Mouse (Mus musculus): ENCODE measurements at regions not wholly inside any gene's neighbourhood (a gene's known extent, or its start where the extent isn't known, plus 50 kb on each side); places are given as distances from the start of the nearest gene placed in this dataset.
A peak's percentile ranks its signal among the peaks of the same experiment; 100 is the strongest.
"Not testable (repeated sequence)": the region's sequence is repeated elsewhere in the genome, so short reads cannot be mapped to it uniquely, and the experiment has no call there.

GRCm38 (mm10) chr12:9655794-9656193, 85.9 kb downstream of the Osr1 start:
- DNase-seq (ENCODE audit: low spot score): no peak

GRCm38 (mm10) chr12:9656324-9656723, 86.4 kb downstream of the Osr1 start:
- DNase-seq (ENCODE audit: low spot score): no peak

GRCm38 (mm10) chr12:9657199-9657766, 87.4 kb downstream of the Osr1 start:
- DNase-seq (ENCODE audit: low spot score): no peak

- no peak for DNase-seq (ENCODE audit: low spot score)
Observed at GRCm38 (mm10) chr12:9657793-9658192, 87.9 kb downstream of the Osr1 start.

GRCm38 (mm10) chr12:9660299-9660698, 90.4 kb downstream of the Osr1 start:
- DNase-seq (ENCODE audit: low spot score): no peak

GRCm38 (mm10) chr12:9688776-9689175, 118.9 kb downstream of the Osr1 start:
- DNase-seq (ENCODE audit: low spot score): no peak

- DNase-seq (ENCODE audit: low spot score): peak; percentile 9
Observed at GRCm38 (mm10) chr12:9689541-9689940, 119.6 kb downstream of the Osr1 start.

GRCm38 (mm10) chr12:9732921-9733320, 163.0 kb downstream of the Osr1 start:
- DNase-seq (ENCODE audit: low spot score): peak; percentile 2

GRCm38 (mm10) chr12:9744709-9745395, 174.9 kb downstream of the Osr1 start:
- no peak for DNase-seq (ENCODE audit: low spot score)

GRCm38 (mm10) chr12:9751261-9752078, 181.6 kb downstream of the Osr1 start:
- no peak for DNase-seq (ENCODE audit: low spot score)

- DNase-seq (ENCODE audit: low spot score): no peak
Observed at GRCm38 (mm10) chr12:9752079-9752450, 182.1 kb downstream of the Osr1 start.

GRCm38 (mm10) chr12:9756411-9756810, 186.5 kb downstream of the Osr1 start:
- DNase-seq (ENCODE audit: low spot score): no peak

- DNase-seq (ENCODE audit: low spot score): no peak
Observed at GRCm38 (mm10) chr12:9760818-9761217, 190.9 kb downstream of the Osr1 start.

GRCm38 (mm10) chr12:9762291-9762811, 192.4 kb downstream of the Osr1 start:
- not testable (repeated sequence) for DNase-seq (ENCODE audit: low spot score)

- DNase-seq (ENCODE audit: low spot score): no peak
Observed at GRCm38 (mm10) chr12:9762842-9763241, 192.9 kb downstream of the Osr1 start.

- no peak for DNase-seq (ENCODE audit: low spot score)
Observed at GRCm38 (mm10) chr12:9770908-9771307, 201.0 kb downstream of the Osr1 start.

GRCm38 (mm10) chr12:9772875-9773274, 203.0 kb downstream of the Osr1 start:
- DNase-seq (ENCODE audit: low spot score): no peak

GRCm38 (mm10) chr12:9802284-9802683, 232.4 kb downstream of the Osr1 start:
- no peak for DNase-seq (ENCODE audit: low spot score)

- no peak for DNase-seq (ENCODE audit: low spot score)
Observed at GRCm38 (mm10) chr12:9807406-9807805, 237.5 kb downstream of the Osr1 start.

- peak; percentile 38 for DNase-seq (ENCODE audit: low spot score)
Observed at GRCm38 (mm10) chr12:9833273-9833672, 263.4 kb downstream of the Osr1 start.

GRCm38 (mm10) chr12:9839198-9839845, 269.4 kb downstream of the Osr1 start:
- no peak for DNase-seq (ENCODE audit: low spot score)

GRCm38 (mm10) chr12:9839949-9840348, 270.0 kb downstream of the Osr1 start:
- peak; percentile 56 for DNase-seq (ENCODE audit: low spot score)

Data from gastrocnemius, adult 18-20 months (tissue).